Mouse (Mus musculus) MEL (cell line): Measurements from ENCODE around the gene Klrb1f.

Experiments
- CTCF ChIP-seq, 3 experiments: IDR thresholded peaks in 2 of 3; conservative IDR thresholded peaks in 1 of 3; 2 replicates each; pipeline ENCODE4 v1.5.1; 2011 to 2012; ENCODE audit warnings: low read length in 3 of 3, low read depth in 2 of 3, mild to moderate bottlenecking in 2 of 3, improper control_type of control experiment in 1 of 3, inconsistent platforms in 1 of 3, mixed read lengths in 1 of 3, moderate library complexity in 1 of 3; ENCODE audit not compliant: control insufficient read depth in 1 of 3, insufficient read depth in 1 of 3, poor library complexity in 1 of 3, severe bottlenecking in 1 of 3
- MAFK ChIP-seq: IDR thresholded peaks from 2 replicates; pipeline ENCODE4 v1.6.1; 2011; ENCODE audit warnings: low read depth, mild to moderate bottlenecking, low read length, improper control_type of control experiment, borderline replicate concordance
- MXI1 ChIP-seq: IDR thresholded peaks from 2 replicates; pipeline ENCODE4 v1.6.1; 2011; ENCODE audit warnings: mild to moderate bottlenecking, low read depth, low read length, improper control_type of control experiment
- SIN3A ChIP-seq: IDR thresholded peaks from 2 replicates; pipeline ENCODE4 v1.6.1; 2012; ENCODE audit warnings: low read length, improper control_type of control experiment, inconsistent platforms
- TBP ChIP-seq: IDR thresholded peaks from 2 replicates; pipeline ENCODE4 v1.8.0; 2011; ENCODE audit warnings: low read depth, low read length, improper control_type of control experiment

DNA sequence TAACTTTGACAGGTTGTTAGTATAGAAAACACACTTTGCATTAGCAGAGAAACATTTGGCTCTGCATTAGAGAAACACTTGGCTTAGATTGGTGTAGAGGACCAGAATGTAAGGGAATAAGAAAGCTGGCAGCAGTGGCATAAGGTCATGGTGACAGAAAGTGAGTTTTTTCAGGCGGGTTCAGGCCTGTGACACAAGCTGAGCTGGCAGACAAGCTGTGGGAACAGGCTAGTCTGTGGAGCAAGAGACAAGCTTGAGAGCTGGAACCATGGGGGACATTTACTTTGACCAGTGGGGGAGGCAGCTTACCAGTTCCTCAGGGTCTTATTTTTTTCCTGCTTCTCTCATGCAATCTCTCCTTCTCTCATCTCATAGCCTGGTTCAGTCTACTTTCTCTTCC lies 32.7 kb upstream of the Klrb1f start:
- TF ChIP-seq CTCF (IDR thresholded peaks at IDR 0.05 in 2 of 3, conservative IDR thresholded peaks at IDR 0.05 in 1 of 3; ENCODE audit: control insufficient read depth in 1 of 3, insufficient read depth in 1 of 3, low read depth in 2 of 3, low read length in 3 of 3, poor library complexity in 1 of 3, severe bottlenecking in 1 of 3) = no peak
- TF ChIP-seq SIN3A = no peak
- no peak for TF ChIP-seq MXI1
- no peak for TF ChIP-seq TBP
- TF ChIP-seq MAFK = no peak
